Mouse (Mus musculus): ENCODE measurements around the gene Gng3.

Gng3 gene

DNA sequence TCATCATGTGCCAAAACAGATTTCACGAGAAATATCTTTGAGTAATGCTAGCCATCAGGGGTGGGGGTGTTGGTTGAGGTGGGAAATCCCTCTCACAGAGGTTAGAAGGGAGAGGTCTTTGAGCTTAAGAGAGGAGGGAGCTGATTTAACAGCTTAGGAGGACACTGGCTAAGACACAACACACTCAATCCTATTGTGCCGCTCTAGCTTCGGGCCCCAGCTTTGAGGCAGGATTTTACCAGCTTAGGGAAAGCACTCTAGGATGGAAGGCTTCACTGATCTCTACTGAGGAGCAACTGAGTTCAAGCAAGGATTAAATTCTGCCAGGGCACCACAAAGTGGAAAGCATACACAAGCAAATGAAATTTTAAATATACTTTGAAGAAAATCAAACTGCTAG, 22.0 kb downstream of the Gng3 start:
- no peak for DNase-seq (ENCODE audit: inconsistent age in 2 of 2, low spot score in 1 of 2)

DNA sequence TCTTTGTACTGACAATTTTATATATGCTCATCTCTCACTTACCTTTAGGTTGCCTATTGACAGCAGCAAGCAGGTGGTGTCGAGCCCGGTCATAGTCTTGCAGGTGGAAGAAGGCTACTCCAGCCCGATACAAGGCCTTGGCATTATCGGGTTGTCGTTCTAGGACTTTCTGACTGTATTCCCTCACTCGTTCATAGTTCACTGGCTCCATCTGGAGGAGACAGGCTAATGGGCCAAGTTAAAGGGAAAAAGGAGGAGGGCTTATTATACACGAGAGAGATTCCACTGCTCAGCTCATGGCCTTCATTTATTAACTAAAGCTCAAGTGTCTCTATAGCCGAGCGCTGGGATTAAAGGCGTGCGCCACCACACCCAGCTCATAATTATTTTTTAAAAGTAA, 23.2 kb downstream of the Gng3 start:
- peak in 1 of 2 experiments; percentile 77 for DNase-seq (ENCODE audit: inconsistent age in 2 of 2, low spot score in 1 of 2)

- no peak for DNase-seq (ENCODE audit: inconsistent age in 2 of 2, low spot score in 1 of 2)
Measured at GRCm38 (mm10) chr19:8806810-8807209, 32.2 kb downstream of the Gng3 start.

DNA sequence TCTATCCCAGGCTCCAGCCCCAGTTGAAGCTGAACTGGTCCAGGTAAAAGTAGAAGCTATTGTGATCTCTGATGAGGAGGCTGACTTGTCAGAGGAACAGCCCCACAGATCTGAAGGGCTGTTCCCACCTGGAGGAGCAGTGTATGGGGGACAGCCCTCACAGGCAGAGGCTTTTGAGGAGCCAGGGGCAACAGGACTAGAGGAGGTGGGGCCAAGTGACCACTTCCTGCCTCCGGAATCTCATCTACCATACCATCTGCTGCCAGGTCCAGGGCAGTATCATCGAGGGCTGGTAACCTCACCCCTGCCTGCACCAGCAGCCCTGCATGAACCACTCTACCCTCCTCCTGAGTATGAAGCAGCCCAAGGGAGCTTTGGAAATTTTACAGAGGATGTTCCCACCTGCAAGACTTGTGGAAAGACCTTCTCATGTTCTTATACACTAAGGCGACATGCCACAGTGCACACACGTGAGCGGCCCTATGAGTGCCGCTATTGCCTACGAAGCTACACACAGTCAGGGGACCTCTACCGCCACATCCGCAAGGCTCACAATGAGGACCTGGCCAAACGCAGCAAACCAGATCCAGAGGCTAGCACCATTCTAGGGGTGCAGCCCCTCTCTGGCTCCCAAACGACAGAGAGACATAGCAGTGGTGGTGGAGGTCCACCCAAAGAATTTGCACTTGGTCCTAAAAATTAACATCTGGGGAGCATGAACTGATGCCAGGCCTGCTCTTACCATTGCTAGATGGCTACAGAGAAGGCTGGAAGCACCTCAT, 34.9 kb downstream of the Gng3 start:
- DNase-seq (ENCODE audit: inconsistent age in 2 of 2, low spot score in 1 of 2) = no peak

GRCm38 (mm10) chr19:8803204-8803780, 35.7 kb downstream of the Gng3 start:
- DNase-seq (ENCODE audit: inconsistent age in 2 of 2, low spot score in 1 of 2) = no peak

DNA sequence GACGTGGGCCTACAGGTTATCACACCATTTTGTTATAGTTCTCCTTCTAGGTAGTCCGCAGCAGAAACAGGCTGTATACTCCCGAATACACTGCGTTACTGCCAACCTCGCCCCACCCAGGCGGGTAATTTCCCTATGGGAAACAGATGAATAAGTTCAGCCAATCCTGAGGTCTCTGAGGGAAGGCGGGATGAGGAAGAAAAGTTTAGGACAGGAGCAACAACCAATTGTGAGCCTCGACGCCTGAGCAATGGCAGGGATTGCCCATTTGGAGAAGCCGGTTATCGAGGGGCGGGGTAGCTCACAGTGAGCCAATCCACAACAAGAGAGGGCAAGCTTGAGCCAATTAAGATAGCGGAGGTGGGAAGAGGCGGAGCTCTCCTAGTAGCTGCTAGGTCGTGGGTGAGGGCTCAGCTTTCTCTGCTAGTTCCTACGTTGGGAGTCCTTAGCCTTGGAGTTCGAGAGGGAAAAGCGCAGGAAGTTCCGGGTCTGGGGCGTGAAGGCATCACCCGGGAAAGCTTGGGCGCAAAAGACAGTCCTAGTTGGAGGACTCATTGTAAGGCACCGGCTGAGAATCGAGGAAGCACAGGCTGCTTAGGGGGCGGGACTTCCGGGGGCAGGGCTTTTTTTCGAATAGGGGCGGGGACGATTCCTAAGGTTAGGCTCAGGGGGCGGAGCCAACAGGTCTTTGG, 36.7 kb downstream of the Gng3 start, which contains the start of gene Zbtb3:
Gene Zbtb3 (plus strand): TSS at position 426 of the 692 bp plus-strand sequence.
- DNase-seq (ENCODE audit: inconsistent age in 2 of 2, low spot score in 1 of 2) = peak; percentile 97 to 98

GRCm38 (mm10) chr19:8798947-8799315, 40.1 kb downstream of the Gng3 start:
- no peak for DNase-seq (ENCODE audit: inconsistent age in 2 of 2, low spot score in 1 of 2)

- DNase-seq (ENCODE audit: inconsistent age in 2 of 2, low spot score in 1 of 2) = peak; percentile 94 to 97
Measured at GRCm38 (mm10) chr19:8798264-8798946, 40.6 kb downstream of the Gng3 start, which contains the start of gene Polr2g. Gene Polr2g (minus strand): TSS chr19:8798577.

DNA sequence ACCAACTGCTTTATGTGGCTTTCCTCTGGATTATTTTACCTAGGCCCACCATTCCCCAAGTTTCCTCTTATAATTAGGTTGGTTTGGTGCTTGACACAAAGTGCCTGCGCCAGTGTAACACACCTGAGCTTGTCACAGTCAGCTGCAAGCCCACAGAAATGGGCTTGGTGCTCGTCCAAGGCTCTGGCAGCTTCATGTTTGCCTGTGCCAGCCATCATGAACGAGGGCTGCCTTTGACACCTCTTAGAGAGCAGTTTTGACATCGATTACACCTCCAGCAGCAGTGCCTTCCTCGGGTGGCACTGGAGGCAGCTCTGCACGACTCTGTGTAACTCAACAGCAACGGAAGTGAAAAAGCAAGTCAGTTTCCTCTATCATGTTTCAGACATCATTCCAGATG, 48.8 kb downstream of the Gng3 start:
- no peak for DNase-seq (ENCODE audit: inconsistent age in 2 of 2, low spot score in 1 of 2)

- peak in 1 of 2 experiments; percentile 47 for DNase-seq (ENCODE audit: inconsistent age in 2 of 2, low spot score in 1 of 2)
Measured at GRCm38 (mm10) chr19:8789171-8789570, 49.8 kb downstream of the Gng3 start.

- DNase-seq (ENCODE audit: inconsistent age in 2 of 2, low spot score in 1 of 2) = no peak
Measured at GRCm38 (mm10) chr19:8788521-8788920, 50.5 kb downstream of the Gng3 start.
